ENCODE assay signal across 11 mouse cellular contexts in genomic region chr8:47380075-47380474, GRCm38 (mm10).
DNase-seq lines count a peak whose midpoint lies in the region; ATAC-seq lines count a peak whose summit lies in the region.
"Had no signal": no experiment of that assay in that cellular context is flagged by ENCODE, and none has a peak within 500 bp of the region (broad histone marks: within the 10 kb centered on the region; RNA-seq: fewer than 3 reads in every experiment).

No protein-coding gene starts in this region.

- ATAC-seq in embryonic facial prominence, embryonic 13.5 days (ENCODE audit: insufficient number of reproducible peaks, insufficient read depth, low FRiP score, low TSS enrichment, low read depth) = no peak
- no peak for ATAC-seq in stomach, embryonic 16.5 days (ENCODE audit: insufficient read depth, low FRiP score)
- ATAC-seq: midbrain, embryonic 13.5 days had no signal

- intact Hi-C loops in left cerebral cortex, postnatal 25 days (cut with DNase I) = no loop called here

- no peaks in the 10 kb centered on the region for H3K36me3 ChIP-seq in embryonic facial prominence, embryonic 13.5 days
- H3K36me3 ChIP-seq in embryonic facial prominence, embryonic 10.5 days (replicated peaks) = no peaks in the 10 kb centered on the region
- no peaks in the 10 kb centered on the region for H3K36me3 ChIP-seq in stomach, embryonic 16.5 days (ENCODE audit: control insufficient read depth, insufficient read depth, low read length)
- H3K36me3 ChIP-seq: limb, embryonic 15.5 days; midbrain, embryonic 13.5 days; neural tube, embryonic 15.5 days had no signal

- DNase-seq in embryonic facial prominence, embryonic 10.5 days (ENCODE audit: low spot score) = no peak
- DNase-seq in ovary, postnatal 36 days (ENCODE audit: low spot score) = peak; percentile 10
- DNase-seq in ovary, postnatal 14 days (ENCODE audit: low spot score) = no peak
- DNase-seq in kidney, adult 8-10 months = peak; percentile 31 to 68
- DNase-seq in cerebellum, postnatal 10 days = no peak
- no peak for DNase-seq in left cerebral cortex, postnatal 25 days (ENCODE audit: low spot score in 2 of 2)

- peaks cover 10% of the 10 kb centered on the region for H3K4me1 ChIP-seq in embryonic facial prominence, embryonic 13.5 days
- H3K4me1 ChIP-seq in embryonic facial prominence, embryonic 10.5 days = peaks cover 9% of the 10 kb centered on the region
- peaks cover 12% of the 10 kb centered on the region; the same call in 1 of the 2 replicates for H3K4me1 ChIP-seq in stomach, embryonic 16.5 days (ENCODE audit: control insufficient read depth, insufficient read depth, low read length)
- H3K4me1 ChIP-seq: limb, embryonic 15.5 days; midbrain, embryonic 13.5 days had no signal

- no peak overlapping the region for H3K9ac ChIP-seq in embryonic facial prominence, embryonic 13.5 days
- no peak overlapping the region for H3K9ac ChIP-seq in stomach, embryonic 16.5 days (ENCODE audit: low read length)
- H3K9ac ChIP-seq: limb, embryonic 15.5 days; midbrain, embryonic 13.5 days; neural tube, embryonic 15.5 days had no signal

- H3K9me3 ChIP-seq in embryonic facial prominence, embryonic 13.5 days = no peaks in the 10 kb centered on the region
- H3K9me3 ChIP-seq in embryonic facial prominence, embryonic 10.5 days = no peaks in the 10 kb centered on the region
- no peaks in the 10 kb centered on the region for H3K9me3 ChIP-seq in stomach, embryonic 16.5 days (replicated peaks; ENCODE audit: control insufficient read depth, low read length)
- H3K9me3 ChIP-seq: limb, embryonic 15.5 days; midbrain, embryonic 13.5 days; neural tube, embryonic 15.5 days had no signal

- H3K4me3 ChIP-seq in embryonic facial prominence, embryonic 13.5 days = no peak overlapping the region
- no peak overlapping the region for H3K4me3 ChIP-seq in embryonic facial prominence, embryonic 10.5 days
- no peak overlapping the region for H3K4me3 ChIP-seq in stomach, embryonic 16.5 days (replicated peaks; ENCODE audit: low read length)
- H3K4me3 ChIP-seq: limb, embryonic 15.5 days; midbrain, embryonic 13.5 days; neural tube, embryonic 15.5 days had no signal

- H3K27me3 ChIP-seq in embryonic facial prominence, embryonic 13.5 days = no peaks in the 10 kb centered on the region
- H3K27me3 ChIP-seq in embryonic facial prominence, embryonic 10.5 days (replicated peaks; ENCODE audit: low read depth, poor library complexity, severe bottlenecking) = no peaks in the 10 kb centered on the region
- H3K27me3 ChIP-seq in stomach, embryonic 16.5 days (ENCODE audit: control insufficient read depth, insufficient read depth, low read length) = no peaks in the 10 kb centered on the region
- H3K27me3 ChIP-seq: limb, embryonic 15.5 days; midbrain, embryonic 13.5 days; neural tube, embryonic 15.5 days had no signal

- no peak overlapping the region for H3K4me2 ChIP-seq in embryonic facial prominence, embryonic 13.5 days
- peak overlapping the region; percentile 14; the same call in 1 of the 2 replicates for H3K4me2 ChIP-seq in stomach, embryonic 16.5 days (ENCODE audit: low read depth, low read length)
- H3K4me2 ChIP-seq: limb, embryonic 15.5 days; midbrain, embryonic 13.5 days; neural tube, embryonic 15.5 days had no signal

- peak overlapping the region; percentile 57; the same call in 1 of the 2 replicates for H3K27ac ChIP-seq in embryonic facial prominence, embryonic 13.5 days
- no peak overlapping the region for H3K27ac ChIP-seq in embryonic facial prominence, embryonic 10.5 days (replicated peaks)
- peak overlapping the region; percentile 70 for H3K27ac ChIP-seq in stomach, embryonic 16.5 days (ENCODE audit: low read length)
- H3K27ac ChIP-seq: limb, embryonic 15.5 days; midbrain, embryonic 13.5 days; neural tube, embryonic 15.5 days had no signal

- WGBS in embryonic facial prominence, embryonic 13.5 days = 68% methylated on average over 3 of the region's 3 CpGs
- WGBS in embryonic facial prominence, embryonic 10.5 days = 80% methylated on average over 3 of the region's 3 CpGs
- 51% methylated on average over 3 of the region's 3 CpGs for WGBS in stomach, embryonic 16.5 days

Comparison
In these comparisons a context has a peak if more than half of its experiments do, and no peak if none do; other contexts are left out.
1. DNase-seq: peak in ovary, postnatal 36 days (single experiment) and kidney, adult 8-10 months (2 of 2); none in embryonic facial prominence, embryonic 10.5 days (single experiment), ovary, postnatal 14 days (single experiment), cerebellum, postnatal 10 days (0 of 2) and left cerebral cortex, postnatal 25 days (0 of 2).